Mouse (Mus musculus) CH12.LX (cell line): ENCODE data around the gene Prkce. TPM values are rescaled to one million over a fixed set of nuclear protein-coding genes. Genes with fewer than 3 reads are reported as not detected.

ENCODE experiments used
- DNase-seq: peaks from one replicate; pipeline ENCODE4 v3.0.0-alpha.2; 2013; ENCODE audit errors: extremely low read depth
- H3K27ac ChIP-seq: 2 replicates; pipeline ENCODE4 v1.5.1; 2012; ENCODE audit warnings: low read depth, mild to moderate bottlenecking, control low read depth, moderate library complexity; ENCODE audit not compliant: insufficient read depth
- H3K27me3 ChIP-seq: replicated peaks from 2 replicates; pipeline ENCODE3; 2012; ENCODE audit warnings: inconsistent platforms
- H3K36me3 ChIP-seq, 2 experiments: replicated peaks in 1 of 2; 2 replicates each; pipeline versions ENCODE3 to v1.6.1; 2012; ENCODE audit warnings: inconsistent platforms in 1 of 2, low read length in 1 of 2, mild to moderate bottlenecking in 1 of 2, mixed read lengths in 1 of 2, moderate library complexity in 1 of 2; ENCODE audit not compliant: control insufficient read depth in 1 of 2, insufficient read depth in 1 of 2
- H3K4me1 ChIP-seq, 2 experiments: 2 replicates each; pipeline ENCODE4 v1.6.1; 2012; ENCODE audit warnings: inconsistent platforms in 1 of 2, moderate library complexity in 1 of 2; ENCODE audit not compliant: insufficient read depth in 2 of 2, control insufficient read depth in 1 of 2
- H3K4me2 ChIP-seq: 2 replicates; pipeline ENCODE4 v1.6.1; 2012; ENCODE audit warnings: low read depth, mild to moderate bottlenecking, control low read depth; ENCODE audit not compliant: poor library complexity, insufficient read depth, severe bottlenecking
- H3K4me3 ChIP-seq, 3 experiments: fragments of 150-350 bp in 1 of 3; sonication (generic) in 1 of 3; replicated peaks in 1 of 3; 2 replicates each; pipeline versions ENCODE3 to v1.5.1; 2011 to 2012; ENCODE audit warnings: low read depth in 2 of 3, low read length in 2 of 3, mild to moderate bottlenecking in 2 of 3, moderate library complexity in 2 of 3, control low read depth in 1 of 3, improper control_type of control experiment in 1 of 3, inconsistent platforms in 1 of 3, mixed read lengths in 1 of 3; ENCODE audit not compliant: poor library complexity in 1 of 3
- H3K79me2 ChIP-seq: replicated peaks from 2 replicates; pipeline ENCODE4 v1.6.1; 2012; ENCODE audit warnings: mild to moderate bottlenecking, moderate library complexity; ENCODE audit not compliant: control insufficient read depth, poor library complexity, insufficient read depth, severe bottlenecking; ENCODE audit errors: extremely low read depth
- H3K9ac ChIP-seq: 2 replicates; pipeline ENCODE4 v1.6.1; 2012; ENCODE audit warnings: low read depth, mild to moderate bottlenecking, control low read depth, moderate library complexity; ENCODE audit not compliant: insufficient read depth
- H3K9me3 ChIP-seq: replicated peaks from 2 replicates; pipeline ENCODE3; 2012; ENCODE audit warnings: low read length, inconsistent platforms, mixed read lengths
- BHLHE40 ChIP-seq: IDR thresholded peaks from 2 replicates; pipeline ENCODE4 v1.6.1; 2011; ENCODE audit warnings: mild to moderate bottlenecking, low read depth, low read length, improper control_type of control experiment
- CHD1 ChIP-seq: IDR thresholded peaks from 2 replicates; pipeline ENCODE4 v1.6.1; 2012; ENCODE audit warnings: low read depth, low read length, improper control_type of control experiment, inconsistent platforms
- E2F4 ChIP-seq: IDR thresholded peaks from 2 replicates; pipeline ENCODE4 v1.6.1; 2011; ENCODE audit warnings: low read depth, low read length, improper control_type of control experiment; ENCODE audit not compliant: insufficient replicate concordance
- EP300 ChIP-seq: IDR thresholded peaks from 2 replicates; pipeline ENCODE4 v1.6.1; 2011; ENCODE audit warnings: low read length, improper control_type of control experiment
- ETS1 ChIP-seq: conservative IDR thresholded peaks from 2 replicates; pipeline ENCODE4 v1.6.1; 2012; ENCODE audit warnings: low read depth, mild to moderate bottlenecking, inconsistent platforms, low read length, improper control_type of control experiment, moderate library complexity
- GABPA ChIP-seq: IDR thresholded peaks from 2 replicates; pipeline ENCODE4 v1.6.1; 2012; ENCODE audit warnings: low read depth, low read length, improper control_type of control experiment, inconsistent platforms; ENCODE audit not compliant: insufficient replicate concordance
- HCFC1 ChIP-seq: IDR thresholded peaks from 2 replicates; pipeline ENCODE4 v1.6.1; 2012; ENCODE audit warnings: low read depth, mild to moderate bottlenecking, inconsistent platforms, low read length, improper control_type of control experiment
- IRF4 ChIP-seq: IDR thresholded peaks from 2 replicates; pipeline ENCODE4 v1.6.1; 2014; ENCODE audit warnings: low read depth, mild to moderate bottlenecking, inconsistent platforms, low read length, improper control_type of control experiment
- JUN ChIP-seq: IDR thresholded peaks from 2 replicates; pipeline ENCODE4 v1.6.1; 2011; ENCODE audit warnings: low read depth, mild to moderate bottlenecking, low read length, improper control_type of control experiment, moderate library complexity; ENCODE audit not compliant: insufficient read depth
- JUND ChIP-seq: conservative IDR thresholded peaks from 2 replicates; pipeline ENCODE4 v1.6.1; 2011; ENCODE audit warnings: low read depth, low read length, improper control_type of control experiment
- KAT2A ChIP-seq: IDR thresholded peaks from 2 replicates; pipeline ENCODE4 v1.6.1; 2012; ENCODE audit warnings: low read length, improper control_type of control experiment, inconsistent platforms; ENCODE audit not compliant: insufficient replicate concordance
- MAFK ChIP-seq: IDR thresholded peaks from 2 replicates; pipeline ENCODE4 v1.6.1; 2011; ENCODE audit warnings: low read length, improper control_type of control experiment; ENCODE audit not compliant: insufficient replicate concordance
- MAX ChIP-seq: IDR thresholded peaks from 2 replicates; pipeline ENCODE4 v1.6.1; 2011; ENCODE audit warnings: low read length, improper control_type of control experiment
- MAZ ChIP-seq: IDR thresholded peaks from 2 replicates; pipeline ENCODE4 v1.6.1; 2012; ENCODE audit warnings: low read depth, mild to moderate bottlenecking, inconsistent platforms, low read length, improper control_type of control experiment, moderate library complexity
- MEF2A ChIP-seq: IDR thresholded peaks from 2 replicates; pipeline ENCODE4 v1.6.1; 2014; ENCODE audit warnings: low read depth, mild to moderate bottlenecking, inconsistent platforms, low read length, improper control_type of control experiment, borderline replicate concordance
- MXI1 ChIP-seq: IDR thresholded peaks from 2 replicates; pipeline ENCODE4 v1.6.1; 2011; ENCODE audit warnings: mild to moderate bottlenecking, low read depth, low read length, improper control_type of control experiment
- MYC ChIP-seq: IDR thresholded peaks from 2 replicates; pipeline ENCODE4 v1.6.1; 2011; ENCODE audit warnings: low read depth, mild to moderate bottlenecking, improper control_type of control experiment, low read length
- PAX5 ChIP-seq: IDR thresholded peaks from 2 replicates; pipeline ENCODE4 v1.6.1; 2012; ENCODE audit warnings: low read length, inconsistent platforms, mixed read lengths
- POLR2A ChIP-seq: IDR thresholded peaks from 2 replicates; pipeline ENCODE4 v1.6.1; 2011; ENCODE audit warnings: low read depth, mild to moderate bottlenecking, improper control_type of control experiment, low read length
- POLR2AphosphoS2 ChIP-seq: IDR thresholded peaks from 2 replicates; pipeline ENCODE4 v1.6.1; 2011; ENCODE audit warnings: low read depth, low read length, improper control_type of control experiment
- RAD21 ChIP-seq: IDR thresholded peaks from 2 replicates; pipeline ENCODE4 v1.6.1; 2011; ENCODE audit warnings: low read depth, mild to moderate bottlenecking, low read length, improper control_type of control experiment, moderate library complexity
- RCOR1 ChIP-seq: conservative IDR thresholded peaks from 2 replicates; pipeline ENCODE4 v1.6.1; 2012; ENCODE audit warnings: low read depth, mild to moderate bottlenecking, inconsistent platforms, low read length, improper control_type of control experiment
- SIN3A ChIP-seq: IDR thresholded peaks from 2 replicates; pipeline ENCODE4 v1.6.1; 2012; ENCODE audit warnings: low read length, improper control_type of control experiment, inconsistent platforms
- SMC3 ChIP-seq: IDR thresholded peaks from 2 replicates; pipeline ENCODE4 v1.6.1; 2011; ENCODE audit warnings: low read depth, low read length, improper control_type of control experiment
- TBP ChIP-seq: conservative IDR thresholded peaks from 2 replicates; pipeline ENCODE4 v1.6.1; 2011; ENCODE audit warnings: low read depth, low read length, improper control_type of control experiment
- TCF12 ChIP-seq: IDR thresholded peaks from 2 replicates; pipeline ENCODE4 v1.6.1; 2014; ENCODE audit warnings: low read depth, mild to moderate bottlenecking, inconsistent platforms, low read length, improper control_type of control experiment
- USF1 ChIP-seq: IDR thresholded peaks from 2 replicates; pipeline ENCODE4 v1.6.1; 2014; ENCODE audit warnings: low read depth, mild to moderate bottlenecking, inconsistent platforms, low read length, improper control_type of control experiment
- USF2 ChIP-seq: conservative IDR thresholded peaks from 2 replicates; pipeline ENCODE4 v1.6.1; 2011; ENCODE audit warnings: low read depth, low read length, improper control_type of control experiment
- ZKSCAN1 ChIP-seq: IDR thresholded peaks from 2 replicates; pipeline ENCODE4 v1.6.1; 2012; ENCODE audit warnings: low read depth, inconsistent platforms, low read length, improper control_type of control experiment, borderline replicate concordance
- ZMIZ1 ChIP-seq: IDR thresholded peaks from 2 replicates; pipeline ENCODE4 v1.6.1; 2012; ENCODE audit warnings: low read depth, mild to moderate bottlenecking, inconsistent platforms, low read length, improper control_type of control experiment
- ZNF384 ChIP-seq: IDR thresholded peaks from 2 replicates; pipeline ENCODE4 v1.6.1; 2012; ENCODE audit warnings: low read depth, low read length, improper control_type of control experiment, inconsistent platforms
- dilution Hi-C: fragments of 300-500 bp; cut with MboI; formaldehyde crosslinking; loops from 2 replicates; pipeline ENCODE4 v1.14.3; 2020; ENCODE audit warnings: low sequenced_read_pairs; ENCODE audit not compliant: extremely low pct_unique_long_range_greater_than_20kb, extremely low pct_ligation_motif_present
- in situ Hi-C: fragments of 300-500 bp; cut with MboI; formaldehyde crosslinking; loops from 3 replicates; pipeline ENCODE4 v1.14.3; 2019; ENCODE audit warnings: low sequenced_read_pairs, low pct_ligation_motif_present, low pct_unique_long_range_greater_than_20kb, mixed read lengths
- polyA plus RNA-seq: library from polyadenylated mRNA; unstranded; fragments of >175 nt; gene quantifications from 2 replicates; pipeline ENCODE4 v1.2.1, GENCODE M21; 2012; ENCODE audit warnings: low read depth; ENCODE audit not compliant: insufficient read length
- total RNA-seq, 2 experiments: library from RNA; depleted of rRNA; stranded (reverse); fragments of 300-350 nt in 1 of 2; fragments of >200 nt in 1 of 2; gene quantifications; 2 replicates each; pipeline ENCODE4 v1.2.3; 2012 to 2014

Gene Prkce
- total and polyA plus RNA-seq, 3 experiments = 4.1 to 13.2 (median 11.4) TPM

GRCm38 (mm10) chr17:86355318-86355717, 187.7 kb downstream of the Prkce start:
- TF ChIP-seq MYC (no peak), POLR2A (no peak), TCF12 (no peak), CHD1 (no peak), MXI1 (no peak), MAZ (no peak), JUND (no peak), PAX5 (no peak), GABPA (no peak), POLR2AphosphoS2 (no peak), RAD21 (no peak), HCFC1 (no peak), MEF2A (no peak), USF1 (no peak), SMC3 (no peak), EP300 (no peak)
- TF ChIP-seq, all 38 proteins: peak for 0
- no peak overlapping the region for H3K4me2 ChIP-seq
- H3K9ac ChIP-seq = no peak overlapping the region
- H3K4me1 ChIP-seq = peaks cover 40 to 91% of the 10 kb centered on the region in 2 experiments
- no peaks in the 10 kb centered on the region for H3K9me3 ChIP-seq
- H3K36me3 ChIP-seq = peaks cover 0 to 17% of the 10 kb centered on the region in 2 experiments
- peaks cover 13% of the 10 kb centered on the region for H3K79me2 ChIP-seq
- no peaks in the 10 kb centered on the region for H3K27me3 ChIP-seq
- dilution Hi-C loops = no loop called here
- DNase-seq = no peak
- H3K4me3 ChIP-seq = no peak overlapping the region
- H3K27ac ChIP-seq = no peak overlapping the region
- in situ Hi-C loops = no loop called here

DNA sequence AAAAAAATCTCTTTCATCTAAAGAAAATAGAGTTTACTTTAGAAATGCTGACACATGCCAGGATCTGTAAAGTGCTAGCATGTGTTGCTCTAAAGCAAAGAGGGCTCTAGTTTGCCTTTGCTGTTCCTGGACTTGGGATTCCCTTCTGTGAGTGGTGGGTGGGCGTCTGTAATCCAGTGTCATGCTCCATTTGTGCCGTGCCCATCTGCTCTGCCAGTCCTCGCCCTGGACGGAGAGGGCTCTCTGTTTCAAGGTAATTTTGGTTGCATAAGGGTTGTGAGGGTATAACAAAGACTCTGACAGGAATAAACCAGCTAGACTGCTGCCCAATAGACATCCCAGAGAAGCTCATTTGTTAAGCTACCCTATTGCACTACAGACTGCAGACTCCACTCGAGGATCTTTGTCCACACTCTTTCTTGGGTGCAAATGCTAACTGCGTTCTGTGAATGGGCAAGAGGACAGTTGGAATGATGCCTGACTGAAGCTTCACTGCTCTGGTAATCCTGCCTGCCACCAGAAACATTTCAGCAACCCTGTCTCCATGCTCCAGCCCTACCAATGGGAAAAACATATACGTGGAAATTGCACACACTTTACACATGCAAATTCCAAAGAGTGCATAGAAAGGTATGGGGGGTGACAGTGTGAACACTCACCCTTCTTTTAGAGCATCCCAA, 188.3 kb downstream of the Prkce start:
- no peak for TF ChIP-seq KAT2A
- TF ChIP-seq TCF12 = no peak
- TF ChIP-seq EP300 = no peak
- TF ChIP-seq ETS1 = no peak
- TF ChIP-seq JUN = no peak
- TF ChIP-seq MAX = no peak
- no peak for TF ChIP-seq MAZ
- TF ChIP-seq ZKSCAN1 = no peak
- no peak for TF ChIP-seq ZMIZ1
- TF ChIP-seq USF2 = no peak
- no peak for TF ChIP-seq IRF4
- no peak for TF ChIP-seq RCOR1
- TF ChIP-seq PAX5 = no peak
- no peak for TF ChIP-seq BHLHE40
- no peak for TF ChIP-seq E2F4
- TF ChIP-seq MAFK = no peak
- TF ChIP-seq ZNF384 = no peak
- TF ChIP-seq RAD21 = no peak
- no peak for TF ChIP-seq SIN3A
- TF ChIP-seq TBP = no peak
- no peak overlapping the region for H3K4me2 ChIP-seq
- in situ Hi-C loops (no loop called here), dilution Hi-C loops (no loop called here)
- no peaks in the 10 kb centered on the region for H3K27me3 ChIP-seq
- H3K27ac ChIP-seq = no peak overlapping the region; the same call in 1 of the 2 replicates
- peaks cover 37 to 87% of the 10 kb centered on the region in 2 experiments for H3K4me1 ChIP-seq
- peaks cover 0 to 16% of the 10 kb centered on the region in 2 experiments for H3K36me3 ChIP-seq
- H3K9me3 ChIP-seq = no peaks in the 10 kb centered on the region
- H3K9ac ChIP-seq = no peak overlapping the region
- H3K4me3 ChIP-seq = no peak overlapping the region
- H3K79me2 ChIP-seq = peaks cover 13% of the 10 kb centered on the region
- DNase-seq = no peak
